Comparison of ENCODE assay signal across 10 mouse cellular contexts in the genomic region with DNA sequence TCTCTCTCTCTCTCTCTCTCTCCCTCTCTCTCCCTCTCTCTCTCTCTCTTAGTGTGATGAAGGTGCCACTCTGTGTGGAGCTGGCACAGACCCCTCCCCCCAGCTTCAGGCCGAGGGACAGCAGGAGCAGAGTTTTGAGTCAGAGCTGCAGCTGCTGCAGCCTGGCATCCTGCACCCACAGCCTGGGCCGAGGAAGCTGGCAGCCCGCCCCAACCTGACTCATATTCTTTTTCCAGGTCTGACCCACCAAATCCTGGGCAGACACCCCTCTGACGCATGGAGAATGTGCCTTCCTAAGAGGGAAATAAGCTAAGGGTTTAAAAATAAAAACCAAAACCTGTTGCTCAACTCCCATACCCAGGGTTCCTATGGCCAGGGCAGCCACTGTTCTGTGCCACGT. TPM values are rescaled to one million over a fixed set of nuclear protein-coding genes. Genes with fewer than 3 reads are reported as not detected.
DNase-seq lines count a peak whose midpoint lies in the region; ATAC-seq and TF ChIP-seq lines count a peak whose summit lies in the region.
"Had no signal": no experiment of that assay in that cellular context is flagged by ENCODE, and none has a peak within 500 bp of the region (broad histone marks: within the 10 kb centered on the region; RNA-seq: fewer than 3 reads in every experiment).

No protein-coding gene starts in this region.

- H3K4me2 ChIP-seq in lung, embryonic 16.5 days (ENCODE audit: low read depth, low read length) = no peak overlapping the region
- H3K4me2 ChIP-seq in forebrain, embryonic 14.5 days (ENCODE audit: low read length) = no peak overlapping the region
- H3K4me2 ChIP-seq in liver, embryonic 12.5 days = no peak overlapping the region
- H3K4me2 ChIP-seq: midbrain, embryonic 12.5 days had no signal

- no peaks in the 10 kb centered on the region for H3K36me3 ChIP-seq in lung, embryonic 16.5 days (ENCODE audit: control insufficient read depth, insufficient read depth, low read length)
- H3K36me3 ChIP-seq in forebrain, embryonic 14.5 days (ENCODE audit: control insufficient read depth, insufficient read depth, low read length) = no peaks in the 10 kb centered on the region
- H3K36me3 ChIP-seq in liver, embryonic 12.5 days = no peaks in the 10 kb centered on the region
- H3K36me3 ChIP-seq: midbrain, embryonic 12.5 days had no signal

- no peak overlapping the region for H3K4me3 ChIP-seq in lung, embryonic 16.5 days (ENCODE audit: low read length)
- H3K4me3 ChIP-seq in lung, adult 2 months (replicated peaks; ENCODE audit: extremely low read depth, low read depth, low read length) = no peak overlapping the region
- no peak overlapping the region for H3K4me3 ChIP-seq in forebrain, embryonic 14.5 days (ENCODE audit: low read depth, low read length)
- no peak overlapping the region for H3K4me3 ChIP-seq in liver, embryonic 12.5 days
- H3K4me3 ChIP-seq: erythroblast, embryonic 14.5 days; midbrain, embryonic 12.5 days had no signal

- no peak for TF ChIP-seq CTCF in lung, adult 2 months (IDR thresholded peaks at IDR 0.05; ENCODE audit: insufficient read depth, low read length)

- intact Hi-C loops in heart, postnatal 25 days (cut with DNase I) = no loop called here
- intact Hi-C loops in left cerebral cortex, postnatal 36 days (cut with DNase I) = no loop called here

- H3K27ac ChIP-seq in lung, embryonic 16.5 days (ENCODE audit: low read length) = peak overlapping the region; percentile 27; the same call in 1 of the 2 replicates
- peak overlapping the region; percentile 22; the same call in 1 of the 2 replicates for H3K27ac ChIP-seq in forebrain, embryonic 14.5 days (ENCODE audit: low read depth, low read length)
- H3K27ac ChIP-seq in liver, embryonic 12.5 days = no peak overlapping the region
- H3K27ac ChIP-seq: midbrain, embryonic 12.5 days had no signal

- H3K9me3 ChIP-seq in lung, embryonic 16.5 days (ENCODE audit: control insufficient read depth, low read length) = no peaks in the 10 kb centered on the region
- no peaks in the 10 kb centered on the region for H3K9me3 ChIP-seq in forebrain, embryonic 14.5 days (replicated peaks; ENCODE audit: control insufficient read depth, low read length)
- H3K9me3 ChIP-seq in liver, embryonic 12.5 days (replicated peaks) = no peaks in the 10 kb centered on the region
- H3K9me3 ChIP-seq: midbrain, embryonic 12.5 days had no signal

- 0 out of 2 replicates have a peak, but pooled peaks have one; percentile 21 for ATAC-seq in lung, embryonic 16.5 days (ENCODE audit: low read depth)
- ATAC-seq in forebrain, embryonic 14.5 days = peak; percentile 69
- no peak for ATAC-seq in liver, embryonic 12.5 days

- no peak for DNase-seq in lung, adult 2 months
- DNase-seq in adrenal gland, postnatal 14 days = peak; percentile 92
- peak; percentile 70 for DNase-seq in forebrain, embryonic 14.5 days (ENCODE audit: low spot score)
- peak; percentile 49 for DNase-seq in heart, postnatal 25 days (ENCODE audit: low spot score)
- peak; percentile 74 to 78 for DNase-seq in left cerebral cortex, postnatal 36 days (ENCODE audit: low spot score in 2 of 2)
- DNase-seq in telencephalon, adult 2 months (ENCODE audit: low read depth, low spot score) = peak; percentile 72

- H3K9ac ChIP-seq in lung, embryonic 16.5 days (ENCODE audit: low read length) = no peak overlapping the region
- no peak overlapping the region for H3K9ac ChIP-seq in forebrain, embryonic 14.5 days (ENCODE audit: low read length)
- no peak overlapping the region for H3K9ac ChIP-seq in liver, embryonic 12.5 days
- H3K9ac ChIP-seq: midbrain, embryonic 12.5 days had no signal

- no peak for TF ChIP-seq POLR2A in lung, adult 2 months (IDR thresholded peaks at IDR 0.05; ENCODE audit: borderline replicate concordance, extremely low read depth, low read depth, low read length)

- H3K4me1 ChIP-seq in lung, embryonic 16.5 days (replicated peaks; ENCODE audit: control insufficient read depth, insufficient read depth, low read length) = peaks cover 30% of the 10 kb centered on the region
- H3K4me1 ChIP-seq in lung, adult 2 months (ENCODE audit: control insufficient read depth, insufficient read depth, low read length) = peaks cover 5% of the 10 kb centered on the region; the same call in 1 of the 2 replicates
- peaks cover 27% of the 10 kb centered on the region for H3K4me1 ChIP-seq in forebrain, embryonic 14.5 days (ENCODE audit: control insufficient read depth, insufficient read depth, low read length)
- no peaks in the 10 kb centered on the region for H3K4me1 ChIP-seq in liver, embryonic 12.5 days

- no peaks in the 10 kb centered on the region for H3K27me3 ChIP-seq in lung, embryonic 16.5 days (ENCODE audit: control insufficient read depth, insufficient read depth, low read depth, low read length)
- H3K27me3 ChIP-seq in forebrain, embryonic 14.5 days (replicated peaks; ENCODE audit: control insufficient read depth, insufficient read depth, low read length) = no peaks in the 10 kb centered on the region
- H3K27me3 ChIP-seq in liver, embryonic 12.5 days (replicated peaks) = peaks cover 21% of the 10 kb centered on the region; the same call in 1 of the 2 replicates
- H3K27me3 ChIP-seq: midbrain, embryonic 12.5 days had no signal

- 38% methylated on average over 5 of the region's 5 CpGs for WGBS in lung, embryonic 16.5 days
- 25% methylated on average over 5 of the region's 5 CpGs for WGBS in lung, adult 2 months
- WGBS in forebrain, embryonic 14.5 days = 34% methylated on average over 5 of the region's 5 CpGs
- WGBS in liver, embryonic 12.5 days (ENCODE audit: insufficient replicate concordance) = 45% methylated on average over 5 of the region's 5 CpGs

RNA-seq across cellular contexts. Expression of gene Chst3, which starts 9.8 kb away (rescaled TPM):
- polyA plus RNA-seq in lung, embryonic 16.5 days (2015; fragmentation: Nextera tagmentation; extraction: Ambion mirVana) = 1.8 and 2.1 TPM in 2 replicates
- polyA plus RNA-seq in lung, adult 2 months (2012; rRNA removed) = 21.7 and 23.9 TPM in 2 replicates
- total RNA-seq in adrenal gland, postnatal 14 days (2021) = 2.0 and 5.4 TPM in 2 replicates
- 0.52 and 0.70 TPM in 2 replicates for polyA plus RNA-seq in forebrain, embryonic 14.5 days (2014; fragmentation: Nextera tagmentation; extraction: Ambion mirVana)
- under 1 TPM; 0.84 to 0.99 TPM for total RNA-seq in heart, postnatal 25 days (2021)
- 1 to 10 TPM; 1.6 to 2.2 TPM for total RNA-seq in left cerebral cortex, postnatal 36 days (2021)
- polyA plus RNA-seq in liver, embryonic 12.5 days (2016; fragmentation: Nextera tagmentation; extraction: Ambion mirVana) = 0.22 and 0.31 TPM in 2 replicates
- polyA plus RNA-seq: erythroblast, embryonic 14.5 days had no signal
